Mouse (Mus musculus) embryonic facial prominence, embryonic 14.5 days (tissue): ENCODE measurements around the gene Ggt5. TPM values are rescaled to one million over a fixed set of nuclear protein-coding genes. Genes with fewer than 3 reads are reported as not detected.

ENCODE experiments used
- ATAC-seq: fragments of 200-750 bp; cut with Nextera tagmentation; 2 replicates; pipeline ENCODE4 v1.8.0; 2017; ENCODE audit warnings: low read depth, moderate number of reproducible peaks, moderate TSS enrichment
- DNase-seq: peaks from one replicate; pipeline ENCODE4 v3.0.0-alpha.2; 2015; ENCODE audit warnings: low spot score
- H3K27ac ChIP-seq: fragments of 300-500 bp; sonication (generic); replicated peaks from 2 replicates; pipeline ENCODE4 v1.5.1; 2014; ENCODE audit warnings: low read depth, mild to moderate bottlenecking, low read length, moderate library complexity
- H3K27me3 ChIP-seq: fragments of 300-500 bp; sonication (generic); replicated peaks from 2 replicates; pipeline ENCODE4 v1.6.1; 2014; ENCODE audit warnings: low read length; ENCODE audit not compliant: control insufficient read depth, insufficient read depth
- H3K36me3 ChIP-seq: fragments of 300-500 bp; sonication (generic); 2 replicates; pipeline ENCODE4 v1.6.1; 2014; ENCODE audit warnings: low read length, mixed read lengths; ENCODE audit not compliant: control insufficient read depth, insufficient read depth
- H3K4me1 ChIP-seq: fragments of 300-500 bp; sonication (generic); 2 replicates; pipeline ENCODE4 v1.6.1; 2014; ENCODE audit warnings: antibody characterized with exemption, low read length; ENCODE audit not compliant: control insufficient read depth, insufficient read depth
- H3K4me2 ChIP-seq: fragments of 300-500 bp; sonication (generic); 2 replicates; pipeline ENCODE4 v1.6.1; 2014; ENCODE audit warnings: low read depth, mild to moderate bottlenecking, low read length, moderate library complexity, mixed read lengths
- H3K4me3 ChIP-seq: fragments of 300-500 bp; sonication (generic); 2 replicates; pipeline ENCODE4 v1.5.1; 2014; ENCODE audit warnings: low read depth, mild to moderate bottlenecking, low read length
- H3K9ac ChIP-seq: fragments of 300-500 bp; sonication (generic); 2 replicates; pipeline ENCODE4 v1.6.1; 2014; ENCODE audit warnings: low read depth, mild to moderate bottlenecking, low read length, moderate library complexity, mixed read lengths
- H3K9me3 ChIP-seq: fragments of 300-500 bp; sonication (generic); 2 replicates; pipeline ENCODE4 v1.6.1; 2016; ENCODE audit warnings: low read length; ENCODE audit not compliant: control insufficient read depth
- WGBS: fragments of 180-500 bp; shearing (Covaris S2); extraction: QIAGEN DNeasy Blood & Tissue Kit; methylation state at CpG from one replicate; pipeline ENCODE4 v1.1.7; 2014; 5-methylcytosine and 5-hydroxymethylcytosine counted together
- polyA plus RNA-seq: library from polyadenylated mRNA; unstranded; fragments of >200 nt; fragmentation: Nextera tagmentation; extraction: Ambion mirVana; gene quantifications from 2 replicates; pipeline ENCODE4 v1.2.1, GENCODE M21; 2014

Gene Ggt5
- polyA plus RNA-seq, 1 experiment from 2014 or later: 3.9 TPM

DNA sequence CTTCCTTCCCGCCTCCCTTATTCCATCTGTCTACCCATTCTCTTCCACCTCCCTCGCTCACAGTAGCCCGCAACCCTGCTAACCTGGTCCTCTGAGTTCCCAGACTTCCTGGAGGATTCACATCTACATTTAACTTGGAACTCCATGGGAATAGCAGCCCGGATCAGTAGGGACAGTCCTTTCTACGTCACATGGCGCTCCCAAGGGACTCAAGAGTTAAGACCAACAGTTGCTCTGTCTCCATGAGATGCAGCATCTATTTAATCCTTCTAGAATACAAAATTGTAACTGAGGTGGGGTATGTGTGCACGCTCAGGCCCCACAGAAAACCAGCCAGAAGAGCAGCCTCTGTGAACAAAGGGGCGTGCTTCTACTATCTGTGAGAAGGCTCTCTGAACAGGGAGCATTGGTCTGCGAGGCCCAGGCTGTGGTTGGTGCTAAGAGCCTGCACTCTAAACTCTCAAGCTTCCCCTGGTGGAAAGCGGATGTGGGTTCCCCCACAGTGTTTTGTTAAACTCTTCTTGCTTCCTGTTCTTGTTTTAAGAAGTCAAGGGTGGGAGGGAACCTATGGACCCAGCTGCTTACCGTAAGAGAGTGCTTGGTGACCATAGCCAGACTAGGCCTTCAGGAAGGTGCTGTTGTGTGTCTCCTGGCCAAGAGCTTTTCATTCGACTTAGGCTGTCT lies 2.2 kb downstream of the Ggt5 start:
- H3K27ac ChIP-seq: no peak overlapping the region
- no peak overlapping the region for H3K4me3 ChIP-seq
- H3K9me3 ChIP-seq: no peaks in the 10 kb centered on the region
- 73% methylated on average over 12 of the region's 12 CpGs for WGBS
- DNase-seq: peak; percentile 56
- no peaks in the 10 kb centered on the region for H3K27me3 ChIP-seq
- no peaks in the 10 kb centered on the region for H3K36me3 ChIP-seq
- H3K9ac ChIP-seq: no peak overlapping the region
- no peak for ATAC-seq
- peaks cover 13% of the 10 kb centered on the region for H3K4me1 ChIP-seq
- H3K4me2 ChIP-seq: no peak overlapping the region

DNA sequence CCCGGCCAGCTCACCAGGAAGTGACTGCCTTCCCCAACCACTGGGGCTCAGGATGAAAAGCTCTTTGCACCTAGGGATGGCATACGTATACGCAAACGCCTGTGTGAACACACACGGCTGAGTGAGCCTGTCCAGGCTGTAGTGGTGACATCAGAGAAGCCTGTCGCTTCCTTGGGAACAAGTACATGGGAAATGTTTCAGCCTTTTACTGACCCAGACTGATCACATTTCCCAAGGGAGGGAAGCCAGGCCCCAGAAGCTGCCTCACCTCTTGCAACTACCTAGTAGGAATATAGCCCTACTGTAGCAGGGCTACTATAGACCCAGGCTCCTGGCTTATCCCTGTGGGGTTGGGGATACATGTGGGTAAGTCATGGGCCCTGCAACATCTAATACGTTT lies 3.4 kb downstream of the Ggt5 start:
- Histone ChIP-seq H3K36me3 (no peaks in the 10 kb centered on the region), H3K27me3 (no peaks in the 10 kb centered on the region), H3K9me3 (0 out of 2 replicates have a peak, but pooled peaks cover 4% of the 10 kb centered on the region), H3K4me3 (no peak overlapping the region), H3K27ac (no peak overlapping the region), H3K4me2 (no peak overlapping the region), H3K4me1 (peaks cover 13% of the 10 kb centered on the region), H3K9ac (no peak overlapping the region)
- WGBS: 74% methylated on average over 7 of the region's 7 CpGs
- DNase-seq: no peak
- ATAC-seq: no peak

DNA sequence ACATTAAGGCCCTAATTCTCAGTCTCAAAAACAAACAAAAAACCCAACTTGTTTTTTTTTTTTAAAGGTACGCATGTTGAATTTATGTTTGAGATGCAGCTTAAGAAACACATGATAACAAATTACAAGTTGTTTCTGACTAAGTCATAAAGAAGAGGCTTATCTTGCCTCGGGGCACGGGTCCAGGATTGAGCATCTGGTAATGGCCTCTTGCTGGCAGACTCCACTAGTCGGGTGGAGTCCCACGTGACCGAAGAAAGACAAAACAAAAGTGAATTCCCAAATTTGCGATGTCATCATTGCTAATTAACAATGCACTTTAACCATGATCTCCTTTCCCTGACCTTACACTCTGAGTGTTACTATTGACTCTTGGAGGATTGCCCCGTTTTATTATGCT lies 6.8 kb downstream of the Ggt5 start:
- ATAC-seq (no peak), DNase-seq (peak; percentile 50)
- Histone ChIP-seq H3K9me3 (peaks cover 8% of the 10 kb centered on the region; the same call in 1 of the 2 replicates), H3K4me2 (no peak overlapping the region), H3K9ac (no peak overlapping the region), H3K36me3 (no peaks in the 10 kb centered on the region), H3K27me3 (no peaks in the 10 kb centered on the region), H3K27ac (no peak overlapping the region), H3K4me1 (no peaks in the 10 kb centered on the region), H3K4me3 (no peak overlapping the region)
- 74% methylated on average over 8 of the region's 8 CpGs for WGBS

DNA sequence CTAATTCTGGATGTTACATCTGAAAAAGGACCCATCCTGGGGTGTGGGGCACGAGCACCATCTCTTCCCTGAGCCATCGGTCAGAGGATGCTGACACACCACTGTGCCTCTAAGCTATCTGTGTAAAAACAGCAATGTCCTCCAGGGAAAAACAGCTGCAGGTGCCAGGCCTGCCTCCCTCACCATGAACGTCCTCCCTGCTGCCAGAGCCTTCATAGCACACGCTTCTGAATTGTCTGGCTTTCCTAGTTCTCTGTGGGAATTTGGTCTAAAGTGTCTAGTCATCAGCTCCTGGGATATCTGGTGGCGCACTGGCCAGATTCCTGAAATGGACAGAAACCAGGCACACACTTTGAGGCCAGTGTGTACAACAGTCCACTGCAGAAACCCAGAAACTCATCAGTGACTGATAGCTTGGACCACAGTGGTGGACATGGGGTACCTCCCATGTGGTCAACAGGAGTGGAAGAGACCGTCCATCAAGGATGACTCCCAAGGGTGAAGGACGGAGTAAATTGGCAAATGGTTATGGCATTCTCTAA lies 11.1 kb downstream of the Ggt5 start:
- WGBS: 80% methylated on average over 7 of the region's 7 CpGs
- no peaks in the 10 kb centered on the region for H3K27me3 ChIP-seq
- no peaks in the 10 kb centered on the region for H3K4me1 ChIP-seq
- H3K27ac ChIP-seq: no peak overlapping the region
- H3K4me2 ChIP-seq: no peak overlapping the region
- peaks cover 8% of the 10 kb centered on the region; the same call in 1 of the 2 replicates for H3K9me3 ChIP-seq
- DNase-seq (no peak), ATAC-seq (no peak)
- no peaks in the 10 kb centered on the region for H3K36me3 ChIP-seq
- no peak overlapping the region for H3K9ac ChIP-seq
- no peak overlapping the region for H3K4me3 ChIP-seq

DNA sequence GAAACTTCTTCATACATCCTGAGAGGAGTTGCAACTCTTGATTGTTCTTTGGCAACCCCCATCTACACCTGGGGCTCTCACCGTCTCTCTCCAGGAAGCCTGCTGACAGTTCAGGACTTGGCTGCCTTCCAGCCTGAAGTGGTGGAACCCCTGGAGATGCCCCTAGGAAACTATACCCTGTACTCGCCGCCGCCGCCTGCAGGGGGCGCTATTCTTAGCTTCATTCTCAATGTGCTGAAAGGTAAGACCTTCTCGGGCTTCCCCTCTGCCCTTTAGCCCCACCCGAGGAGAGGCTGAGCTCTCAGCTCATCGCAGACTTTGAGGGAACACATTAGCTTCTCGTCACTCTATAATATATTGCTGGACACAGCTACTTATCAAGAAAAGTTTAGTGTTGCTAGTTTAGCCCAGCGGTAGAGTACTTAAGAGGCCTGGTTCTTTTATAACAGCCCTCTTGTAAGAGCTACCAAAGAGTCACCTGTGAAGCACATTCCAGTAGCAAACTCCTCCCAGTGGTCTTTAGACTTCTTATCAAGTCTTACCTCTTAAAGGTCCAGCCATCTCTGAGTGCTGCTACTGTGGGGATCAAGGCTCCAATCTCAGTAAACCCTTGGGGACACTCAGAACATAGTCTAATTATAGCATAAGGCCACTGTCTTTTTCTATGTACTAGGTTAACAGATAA lies 16.2 kb downstream of the Ggt5 start:
- Histone ChIP-seq H3K4me2 (no peak overlapping the region), H3K4me1 (no peaks in the 10 kb centered on the region), H3K9ac (no peak overlapping the region), H3K36me3 (no peaks in the 10 kb centered on the region), H3K9me3 (no peaks in the 10 kb centered on the region), H3K27me3 (no peaks in the 10 kb centered on the region), H3K27ac (no peak overlapping the region), H3K4me3 (no peak overlapping the region)
- 43% methylated on average over 11 of the region's 11 CpGs for WGBS
- DNase-seq (no peak), ATAC-seq (no peak)

DNA sequence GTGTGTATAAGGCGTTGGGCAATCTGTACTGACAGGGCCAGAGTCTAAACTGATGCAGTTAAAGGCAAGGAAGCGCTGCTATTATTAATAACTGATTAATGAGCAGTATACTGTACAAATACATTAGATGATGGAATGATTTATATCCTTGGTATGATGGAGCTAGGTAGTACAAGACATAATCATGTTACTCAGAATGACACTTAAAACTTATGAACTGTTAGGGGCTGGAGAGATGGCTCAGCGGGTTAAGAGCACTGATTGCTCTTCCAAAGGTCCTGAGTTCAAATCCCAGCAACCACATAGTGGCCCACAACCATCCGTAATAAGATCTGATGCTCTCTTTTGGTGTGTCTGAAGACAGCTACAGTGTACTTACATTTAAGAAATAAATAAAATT lies 18.1 kb downstream of the Ggt5 start:
- Histone ChIP-seq H3K9me3 (no peaks in the 10 kb centered on the region), H3K4me3 (no peak overlapping the region), H3K36me3 (no peaks in the 10 kb centered on the region), H3K4me1 (no peaks in the 10 kb centered on the region), H3K4me2 (no peak overlapping the region), H3K9ac (no peak overlapping the region), H3K27me3 (no peaks in the 10 kb centered on the region), H3K27ac (no peak overlapping the region)
- 81% methylated on average over 4 of the region's 4 CpGs for WGBS
- DNase-seq (no peak), ATAC-seq (no peak)

DNA sequence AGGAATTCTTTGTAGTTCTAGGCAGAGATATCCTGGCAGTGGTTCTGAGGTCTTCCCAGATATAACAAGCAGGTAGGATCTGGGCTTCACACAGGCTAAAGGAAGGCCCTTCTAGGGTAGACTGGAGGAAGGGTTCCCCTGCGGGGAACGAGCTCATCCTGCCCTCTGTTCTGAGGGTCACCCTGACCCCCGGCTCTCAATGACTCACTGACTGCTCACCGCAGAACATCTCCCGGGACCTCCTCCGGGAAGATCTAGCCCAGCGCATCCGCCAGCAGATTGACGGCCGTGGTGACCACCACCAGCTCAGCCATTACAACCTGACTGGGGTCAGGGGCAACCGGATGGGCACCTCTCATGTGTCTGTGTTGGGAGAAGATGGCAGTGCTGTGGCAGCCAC lies 19.8 kb downstream of the Ggt5 start:
- no peaks in the 10 kb centered on the region for H3K9me3 ChIP-seq
- H3K27ac ChIP-seq: no peak overlapping the region
- no peak overlapping the region for H3K4me2 ChIP-seq
- no peaks in the 10 kb centered on the region for H3K36me3 ChIP-seq
- no peak overlapping the region for H3K9ac ChIP-seq
- no peaks in the 10 kb centered on the region for H3K27me3 ChIP-seq
- DNase-seq: no peak
- no peaks in the 10 kb centered on the region for H3K4me1 ChIP-seq
- no peak for ATAC-seq
- 94% methylated on average over 11 of the region's 11 CpGs for WGBS
- no peak overlapping the region for H3K4me3 ChIP-seq

DNA sequence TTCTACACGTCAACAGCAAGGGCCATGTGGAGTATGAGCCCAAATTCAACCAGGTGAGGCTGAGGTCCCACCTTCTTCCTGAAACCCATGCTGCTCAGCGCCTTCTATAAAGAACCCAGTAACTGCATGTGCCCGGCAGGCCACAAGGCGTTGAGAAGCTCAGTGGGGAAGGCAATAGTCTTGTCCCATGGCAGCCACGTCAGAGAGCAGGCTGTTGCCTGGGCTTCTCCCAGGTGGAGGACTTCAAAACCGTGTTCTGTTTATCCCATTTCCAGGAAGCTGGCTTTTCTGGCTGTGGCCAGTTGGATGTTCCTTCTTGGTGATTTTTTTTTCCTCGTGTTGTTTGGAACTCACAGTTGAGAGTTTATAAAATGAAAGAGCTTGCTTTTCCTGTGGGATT lies 21.3 kb downstream of the Ggt5 start:
- Histone ChIP-seq H3K27ac (no peak overlapping the region), H3K4me1 (no peaks in the 10 kb centered on the region), H3K36me3 (no peaks in the 10 kb centered on the region), H3K27me3 (no peaks in the 10 kb centered on the region), H3K9me3 (no peaks in the 10 kb centered on the region), H3K4me3 (no peak overlapping the region), H3K9ac (no peak overlapping the region), H3K4me2 (no peak overlapping the region)
- ATAC-seq (no peak), DNase-seq (no peak)
- whole genome bisulfite sequencing: 48% methylated on average over 7 of the region's 7 CpGs

DNA sequence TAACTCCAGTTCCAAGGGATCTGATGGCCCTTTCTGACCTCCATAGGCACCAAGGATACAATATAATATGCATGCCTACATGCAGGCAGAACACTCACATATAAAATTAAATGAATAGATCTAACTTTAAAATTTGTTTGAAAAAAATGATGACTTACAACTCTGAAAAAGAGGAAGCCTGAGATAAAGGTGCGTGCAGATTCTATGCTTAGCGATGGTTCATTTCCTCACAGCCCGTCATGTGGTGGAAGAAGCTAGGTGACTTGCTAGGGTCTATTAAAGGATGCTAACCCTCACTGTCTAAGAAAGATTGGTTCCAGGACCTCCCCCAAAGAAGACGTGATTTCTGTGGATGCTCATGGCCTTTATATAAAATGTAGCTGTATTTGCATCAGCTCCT lies 26.9 kb downstream of the Ggt5 start:
- no peaks in the 10 kb centered on the region for H3K4me1 ChIP-seq
- 88% methylated on average over 4 of the region's 4 CpGs for WGBS
- no peak overlapping the region for H3K4me3 ChIP-seq
- DNase-seq: no peak
- no peaks in the 10 kb centered on the region for H3K36me3 ChIP-seq
- H3K27me3 ChIP-seq: no peaks in the 10 kb centered on the region
- H3K9me3 ChIP-seq: no peaks in the 10 kb centered on the region
- H3K27ac ChIP-seq: no peak overlapping the region
- ATAC-seq: no peak
- H3K9ac ChIP-seq: no peak overlapping the region
- no peak overlapping the region for H3K4me2 ChIP-seq
